Comparison of ENCODE assay signal across 8 mouse cellular contexts in genomic region chr11:80821296-80821695, GRCm38 (mm10). TPM values are rescaled to one million over a fixed set of nuclear protein-coding genes. Genes with fewer than 3 reads are reported as not detected.
A peak's percentile ranks its signal among the peaks of the same experiment; 100 is the strongest.
DNase-seq lines count a peak whose midpoint lies in the region; ATAC-seq and TF ChIP-seq lines count a peak whose summit lies in the region.
"Had no signal": no experiment of that assay in that cellular context is flagged by ENCODE, and none has a peak within 500 bp of the region (broad histone marks: within the 10 kb centered on the region; RNA-seq: fewer than 3 reads in every experiment).

No protein-coding gene starts in this region.

- no peak for TF ChIP-seq POLR2A in small intestine, adult 2 months (IDR thresholded peaks at IDR 0.05; ENCODE audit: low read depth, low read length)

- no peak overlapping the region for H3K9ac ChIP-seq in liver, embryonic 13.5 days

- H3K36me3 ChIP-seq in liver, embryonic 13.5 days: no peaks in the 10 kb centered on the region
- peaks cover 26% of the 10 kb centered on the region for H3K36me3 ChIP-seq in small intestine, adult 2 months (ENCODE audit: control insufficient read depth, insufficient read depth, low read length)

- peak; percentile 58 for TF ChIP-seq CTCF in left cerebral cortex, adult 2 months (IDR thresholded peaks at IDR 0.05)
- no peak for TF ChIP-seq CTCF in small intestine, adult 2 months (IDR thresholded peaks at IDR 0.05; ENCODE audit: extremely low read depth, insufficient read length, insufficient replicate concordance, low read depth, low read length)

- no peaks in the 10 kb centered on the region for H3K27me3 ChIP-seq in liver, embryonic 13.5 days
- no peaks in the 10 kb centered on the region for H3K27me3 ChIP-seq in small intestine, adult 2 months (ENCODE audit: control insufficient read depth, insufficient read depth, low read length)

- intact Hi-C loops in left cerebral cortex, adult 2 months (cut with DNase I): loop anchor here (10.0 kb wide), 2 partner anchors 714 to 764 kb away; no protein-coding TSS in a partner anchor

- ATAC-seq in liver, embryonic 13.5 days (ENCODE audit: low read depth): peak; percentile 66

- DNase-seq in left cerebral cortex, adult 2 months (ENCODE audit: extremely low spot score in 1 of 2, low spot score in 2 of 2): peak; percentile 24 to 44
- no peak for DNase-seq in left cerebral cortex, adult 8-10 months (ENCODE audit: low spot score in 2 of 2)
- peak; percentile 40 for DNase-seq in embryo, embryonic 9.5 days (ENCODE audit: extremely low spot score)
- DNase-seq in heart, postnatal 4 days: peak; percentile 51
- no peak for DNase-seq in liver, embryonic 13.5 days
- no peak for DNase-seq in thymus, postnatal 0 days (ENCODE audit: low spot score)

- 12% methylated on average over 14 of the region's 14 CpGs for WGBS in liver, embryonic 13.5 days (ENCODE audit: insufficient replicate concordance)
- WGBS in small intestine, adult 2 months: 71% methylated on average over 14 of the region's 14 CpGs

- H3K9me3 ChIP-seq in liver, embryonic 13.5 days (replicated peaks): no peaks in the 10 kb centered on the region

- peak overlapping the region; percentile 42 for H3K4me2 ChIP-seq in liver, embryonic 13.5 days

- peaks cover 20% of the 10 kb centered on the region for H3K4me1 ChIP-seq in liver, embryonic 13.5 days (replicated peaks)
- peaks cover 24% of the 10 kb centered on the region; the same call in 1 of the 2 replicates for H3K4me1 ChIP-seq in small intestine, adult 2 months (ENCODE audit: control insufficient read depth, insufficient read depth, insufficient read length, low read length)

- no peak overlapping the region for H3K4me3 ChIP-seq in left cerebral cortex, adult 2 months
- H3K4me3 ChIP-seq in liver, embryonic 13.5 days (replicated peaks): no peak overlapping the region
- H3K4me3 ChIP-seq in small intestine, adult 2 months (ENCODE audit: low read depth, low read length): no peak overlapping the region

- H3K27ac ChIP-seq in left cerebral cortex, adult 2 months: no peak overlapping the region
- H3K27ac ChIP-seq in liver, embryonic 13.5 days: no peak overlapping the region
- peak overlapping the region; percentile 53 for H3K27ac ChIP-seq in small intestine, adult 2 months (ENCODE audit: insufficient read depth, low read depth, low read length)

RNA-seq across cellular contexts. Expression of gene Tmem98, which starts 11.3 kb away (rescaled TPM):
- 1 to 10 TPM; 4.8 to 5.8 TPM for total RNA-seq in left cerebral cortex, adult 2 months (2021)
- total RNA-seq in left cerebral cortex, adult 8-10 months (2022): 10 to 100 TPM; 11.0 to 16.9 (median 12.1) TPM
- 10 to 100 TPM; 50.9 to 53.6 TPM for total RNA-seq in heart, postnatal 4 days (2021)
- polyA plus RNA-seq in liver, embryonic 13.5 days (2015; fragmentation: Nextera tagmentation; extraction: Ambion mirVana): 11.7 and 12.6 TPM in 2 replicates
- 100 and 209 TPM in 2 replicates for polyA plus RNA-seq in small intestine, adult 2 months (2012; rRNA removed)
- polyA plus RNA-seq in thymus, postnatal 0 days (2015; fragmentation: Nextera tagmentation; extraction: Ambion mirVana): 6.5 and 7.2 TPM in 2 replicates

RNA-seq across cellular contexts. Expression of gene Spaca3, which starts 36.9 kb away (rescaled TPM):
- total RNA-seq in left cerebral cortex, adult 2 months (2021): not detected
- total RNA-seq in left cerebral cortex, adult 8-10 months (2022): not detected
- not detected for total RNA-seq in heart, postnatal 4 days (2021)
- not detected in 2 replicates for polyA plus RNA-seq in liver, embryonic 13.5 days (2015; fragmentation: Nextera tagmentation; extraction: Ambion mirVana)
- not detected in 2 replicates for polyA plus RNA-seq in small intestine, adult 2 months (2012; rRNA removed)
- not detected in 2 replicates for polyA plus RNA-seq in thymus, postnatal 0 days (2015; fragmentation: Nextera tagmentation; extraction: Ambion mirVana)
- total RNA-seq: layer of hippocampus, adult 8-10 months had no signal

RNA-seq across cellular contexts. Expression of gene Myo1d, which starts 41.5 kb away (rescaled TPM):
- 1 to 10 TPM; 5.6 to 7.0 TPM for total RNA-seq in left cerebral cortex, adult 2 months (2021)
- total RNA-seq in left cerebral cortex, adult 8-10 months (2022): 10 to 100 TPM in 3 of 4 experiments, 1 to 10 TPM in 1; 9.5 to 10.8 (median 10.7) TPM
- total RNA-seq in heart, postnatal 4 days (2021): 10 to 100 TPM; 17.4 to 18.5 TPM
- polyA plus RNA-seq in liver, embryonic 13.5 days (2015; fragmentation: Nextera tagmentation; extraction: Ambion mirVana): 5.2 and 6.3 TPM in 2 replicates
- polyA plus RNA-seq in small intestine, adult 2 months (2012; rRNA removed): 66.0 and 139 TPM in 2 replicates
- polyA plus RNA-seq in thymus, postnatal 0 days (2015; fragmentation: Nextera tagmentation; extraction: Ambion mirVana): 2.5 and 2.8 TPM in 2 replicates

Comparison
In these comparisons a context has a peak if more than half of its experiments do, and no peak if none do; other contexts are left out.
1. DNase-seq: peak in left cerebral cortex, adult 2 months (2 of 2), embryo, embryonic 9.5 days (single experiment) and heart, postnatal 4 days (single experiment); none in left cerebral cortex, adult 8-10 months (0 of 2), liver, embryonic 13.5 days (single experiment) and thymus, postnatal 0 days (single experiment).